Mouse (Mus musculus) bone marrow macrophage, adult 2 months (primary cell): ENCODE results near the gene Krt19. TPM values are rescaled to one million over a fixed set of nuclear protein-coding genes. Genes with fewer than 3 reads are reported as not detected.

Experiments used
- H3K27ac ChIP-seq: 2 replicates; pipeline ENCODE4 v1.5.1; 2012; ENCODE audit warnings: low read depth, low read length; ENCODE audit not compliant: insufficient read depth
- H3K4me1 ChIP-seq: 2 replicates; pipeline ENCODE4 v1.6.1; 2012; ENCODE audit warnings: low read length; ENCODE audit not compliant: control insufficient read depth, insufficient read depth
- H3K4me3 ChIP-seq: 2 replicates; pipeline ENCODE4 v1.5.1; 2012; ENCODE audit warnings: mild to moderate bottlenecking, low read length, moderate library complexity; ENCODE audit not compliant: insufficient read depth
- CTCF ChIP-seq: IDR thresholded peaks from 2 replicates; pipeline ENCODE4 v1.5.1; 2012; ENCODE audit warnings: low read depth, mild to moderate bottlenecking, low read length, moderate library complexity
- POLR2A ChIP-seq: IDR thresholded peaks from 2 replicates; pipeline ENCODE4 v1.6.1; 2012; ENCODE audit warnings: mild to moderate bottlenecking, low read depth, low read length, borderline replicate concordance
- polyA plus RNA-seq: library from polyadenylated mRNA; stranded (reverse); fragments of >200 nt; gene quantifications from 2 replicates; pipeline ENCODE4 v1.2.4, GENCODE M21; 2012; ENCODE audit not compliant: missing spikeins, insufficient read depth, insufficient read length

Krt19 gene
- not detected in 2 replicates for polyA plus RNA-seq

DNA sequence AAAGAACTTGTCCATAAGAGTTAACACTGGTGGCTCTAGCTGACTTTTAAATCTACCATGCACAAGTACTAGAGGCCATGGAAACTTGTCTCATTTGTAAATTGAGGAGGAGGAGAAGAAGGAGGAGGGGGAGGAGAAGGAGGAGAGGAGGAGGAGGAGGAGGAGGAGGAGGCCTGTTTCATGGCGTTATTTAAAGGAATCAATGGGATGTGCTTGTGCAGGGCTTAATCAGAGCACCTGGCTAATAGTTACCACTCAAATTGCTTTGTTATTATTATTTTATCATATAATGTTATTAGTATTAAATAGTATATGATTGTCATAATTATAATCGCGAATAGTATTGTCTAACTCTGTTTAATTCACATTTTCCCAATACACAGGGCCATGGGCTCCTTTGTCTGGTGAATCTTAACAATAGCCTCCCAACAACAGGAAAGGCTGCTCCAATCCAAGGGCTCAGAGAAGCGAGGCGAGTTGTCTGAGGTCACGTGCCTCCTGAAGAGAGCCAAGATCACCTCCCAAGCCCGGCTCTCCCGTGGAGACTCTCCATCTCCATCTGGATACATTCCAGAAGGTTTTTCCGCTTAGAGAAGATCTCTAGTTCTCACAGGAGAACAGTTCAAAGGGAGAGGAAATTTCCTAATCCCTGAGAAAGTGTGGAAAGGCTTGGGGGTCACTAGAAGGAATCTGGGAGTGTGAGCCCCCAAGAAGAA lies at the start of gene Krt19:
TSS of gene Krt19 (minus strand) at position 51 of the 716 bp plus-strand sequence.
- Histone ChIP-seq H3K27ac (no peak within 1 kb of the TSS), H3K4me3 (no peak within 1 kb of the TSS)
- TF ChIP-seq POLR2A = no peak
- no peak for TF ChIP-seq CTCF

DNA sequence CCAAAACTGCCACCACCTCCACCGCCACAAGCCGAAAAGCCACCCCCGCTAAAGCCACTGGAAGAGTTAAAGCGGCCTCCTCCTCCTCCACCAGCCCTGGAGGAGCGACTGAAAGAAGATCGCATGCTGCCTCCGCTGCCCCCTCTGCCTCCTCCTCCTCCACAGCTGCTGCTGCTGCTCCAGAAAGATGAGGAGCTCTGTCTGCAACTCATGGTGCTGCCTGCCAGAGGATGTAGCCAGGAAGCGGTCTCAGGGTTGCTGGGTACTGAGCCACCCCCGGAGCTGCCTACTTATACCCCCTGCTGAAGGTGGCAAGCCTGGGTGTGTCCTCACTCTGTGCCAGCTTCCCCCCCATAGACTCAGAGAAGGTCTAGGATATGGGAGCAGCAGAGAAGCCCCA lies 44.5 kb upstream of the Krt19 start, which contains the start of gene Krt9:
TSS of gene Krt9 (minus strand) at position 255 of the 400 bp plus-strand sequence.
- Histone ChIP-seq H3K4me1 (no peaks in the 10 kb centered on the region), H3K4me3 (no peak within 1 kb of the TSS), H3K27ac (no peak within 1 kb of the TSS)
- no peak for TF ChIP-seq POLR2A
- no peak for TF ChIP-seq CTCF

More for the DNA sequence above, at the start of gene Krt19:
- H3K4me1 ChIP-seq = no peaks in the 10 kb centered on the region

DNA sequence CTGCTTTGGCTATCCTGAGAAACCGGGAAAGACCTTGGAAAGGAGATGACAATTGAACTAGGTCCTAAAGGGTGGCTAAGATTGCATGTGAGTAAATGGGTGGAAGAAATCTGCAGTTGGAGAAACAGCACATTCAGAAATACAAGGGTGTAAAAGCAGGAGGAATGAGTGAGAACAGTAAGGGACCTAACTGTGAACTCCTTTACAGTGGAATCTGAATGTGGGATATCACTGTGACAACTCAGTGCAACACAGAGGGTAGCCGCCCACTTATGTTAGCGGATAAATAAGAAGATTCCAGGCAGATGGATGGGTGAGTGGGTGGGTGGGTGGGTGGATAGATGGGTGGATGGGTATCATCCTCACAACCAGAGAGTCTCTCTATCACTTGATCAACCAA lies 43.4 kb upstream of the Krt19 start:
- Histone ChIP-seq H3K27ac (no peak overlapping the region), H3K4me1 (no peaks in the 10 kb centered on the region), H3K4me3 (no peak overlapping the region)
- TF ChIP-seq POLR2A (no peak), CTCF (no peak)

DNA sequence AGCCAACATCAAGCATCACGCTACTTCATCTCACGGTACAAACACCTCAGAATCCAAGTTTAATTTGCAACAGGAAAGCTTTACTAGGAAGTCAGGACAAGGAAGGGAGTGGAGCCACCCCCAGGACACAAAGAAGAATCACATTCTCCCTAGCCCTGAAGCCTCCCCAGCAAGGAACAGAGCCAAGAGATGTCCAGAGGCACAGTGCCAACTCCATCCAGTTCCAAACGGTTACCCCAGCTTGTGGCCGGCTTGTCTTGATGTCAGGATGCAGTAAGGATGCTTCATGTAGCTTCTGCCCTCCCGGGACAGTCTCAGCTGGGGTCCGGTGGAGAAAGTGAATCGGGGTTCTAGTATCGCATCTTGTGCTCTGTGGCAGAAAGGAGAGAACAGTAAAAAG lies 38.3 kb upstream of the Krt19 start:
- no peaks in the 10 kb centered on the region for H3K4me1 ChIP-seq
- TF ChIP-seq CTCF (no peak), POLR2A (no peak)
- no peak overlapping the region for H3K27ac ChIP-seq
- H3K4me3 ChIP-seq = no peak overlapping the region

DNA sequence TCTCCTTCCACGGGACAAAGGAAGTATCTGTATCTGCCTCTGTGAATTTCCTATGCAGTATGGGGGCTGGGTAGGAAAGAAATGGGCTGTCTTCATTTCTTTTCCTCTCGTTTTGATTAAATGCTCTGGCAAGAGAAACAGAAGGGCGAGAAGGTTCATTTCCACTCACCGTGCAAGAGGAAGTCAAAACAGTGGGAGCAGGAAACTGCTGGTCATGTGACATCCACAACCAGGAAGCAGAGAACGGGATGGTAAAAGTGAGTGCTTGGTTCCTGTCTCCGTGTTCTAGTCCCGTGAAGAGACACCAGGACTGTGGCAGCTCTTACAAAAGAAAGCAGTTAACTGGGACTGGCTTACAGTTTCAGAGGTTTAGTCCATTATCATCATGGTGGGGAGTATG lies 33.3 kb upstream of the Krt19 start:
- TF ChIP-seq CTCF (no peak), POLR2A (no peak)
- Histone ChIP-seq H3K27ac (no peak overlapping the region), H3K4me1 (no peaks in the 10 kb centered on the region), H3K4me3 (no peak overlapping the region)

DNA sequence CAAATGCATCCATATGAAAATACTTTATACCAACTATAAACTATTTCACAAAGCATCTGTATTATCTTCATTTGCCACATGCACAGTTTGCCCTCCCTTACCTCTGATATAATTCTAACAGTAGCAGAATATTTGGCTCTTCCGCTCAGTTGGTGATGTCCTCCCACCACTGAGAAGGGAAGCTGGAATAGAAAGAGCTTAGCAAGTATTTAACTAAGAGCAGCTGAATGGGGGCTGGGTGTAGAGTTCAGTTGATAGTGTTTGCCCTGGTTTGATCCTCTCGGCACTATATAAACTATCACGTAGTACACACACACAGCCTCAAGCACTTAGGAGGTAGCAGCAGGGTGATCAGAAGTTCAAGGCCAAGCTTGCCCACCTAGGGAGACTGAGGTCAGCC lies 30.8 kb upstream of the Krt19 start:
- Histone ChIP-seq H3K4me1 (no peaks in the 10 kb centered on the region), H3K27ac (no peak overlapping the region), H3K4me3 (no peak overlapping the region)
- TF ChIP-seq POLR2A = no peak
- TF ChIP-seq CTCF = no peak

DNA sequence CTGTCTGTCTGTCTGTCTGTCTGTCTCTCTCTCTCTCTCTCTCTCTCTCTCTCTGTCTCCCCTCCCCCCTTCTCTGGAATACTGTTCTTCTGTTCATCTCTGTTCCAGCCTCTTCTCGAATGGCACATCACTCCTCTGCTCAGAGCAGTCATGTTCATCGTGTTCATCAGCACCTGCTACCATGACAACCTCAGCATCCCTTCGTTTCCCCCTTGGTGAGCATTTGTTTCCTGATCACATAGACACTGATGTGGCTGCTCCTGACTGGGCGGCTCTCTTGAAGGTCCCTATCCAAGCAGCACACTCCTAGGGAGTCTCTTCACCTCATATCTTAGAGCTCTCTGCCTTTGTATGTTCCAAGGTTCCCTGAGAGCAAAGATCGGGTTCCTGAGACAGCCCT lies 29.8 kb upstream of the Krt19 start:
- TF ChIP-seq CTCF (no peak), POLR2A (no peak)
- no peaks in the 10 kb centered on the region for H3K4me1 ChIP-seq
- no peak overlapping the region for H3K4me3 ChIP-seq
- no peak overlapping the region for H3K27ac ChIP-seq

DNA sequence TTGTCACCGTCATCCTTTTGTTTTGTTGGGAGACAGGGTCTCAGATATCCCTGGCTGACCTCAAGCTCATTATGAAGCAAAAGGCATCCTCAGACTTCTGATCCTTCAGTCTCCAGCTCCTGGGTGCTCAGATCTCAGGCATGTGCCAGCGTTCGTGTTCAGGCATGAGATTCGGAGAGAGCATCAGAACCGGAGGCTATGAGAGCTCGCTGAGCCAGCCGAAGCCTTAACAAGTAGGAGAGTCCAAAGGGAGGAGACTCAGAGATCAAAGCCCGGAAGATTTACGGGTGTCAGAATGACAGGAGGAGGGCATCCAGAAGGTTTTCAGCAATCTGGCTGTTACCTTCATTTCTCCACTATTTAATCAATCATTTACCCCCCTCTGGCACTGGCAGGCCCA lies 28.3 kb upstream of the Krt19 start:
- Histone ChIP-seq H3K4me3 (no peak overlapping the region), H3K4me1 (no peaks in the 10 kb centered on the region), H3K27ac (no peak overlapping the region)
- TF ChIP-seq POLR2A = no peak
- TF ChIP-seq CTCF = no peak

DNA sequence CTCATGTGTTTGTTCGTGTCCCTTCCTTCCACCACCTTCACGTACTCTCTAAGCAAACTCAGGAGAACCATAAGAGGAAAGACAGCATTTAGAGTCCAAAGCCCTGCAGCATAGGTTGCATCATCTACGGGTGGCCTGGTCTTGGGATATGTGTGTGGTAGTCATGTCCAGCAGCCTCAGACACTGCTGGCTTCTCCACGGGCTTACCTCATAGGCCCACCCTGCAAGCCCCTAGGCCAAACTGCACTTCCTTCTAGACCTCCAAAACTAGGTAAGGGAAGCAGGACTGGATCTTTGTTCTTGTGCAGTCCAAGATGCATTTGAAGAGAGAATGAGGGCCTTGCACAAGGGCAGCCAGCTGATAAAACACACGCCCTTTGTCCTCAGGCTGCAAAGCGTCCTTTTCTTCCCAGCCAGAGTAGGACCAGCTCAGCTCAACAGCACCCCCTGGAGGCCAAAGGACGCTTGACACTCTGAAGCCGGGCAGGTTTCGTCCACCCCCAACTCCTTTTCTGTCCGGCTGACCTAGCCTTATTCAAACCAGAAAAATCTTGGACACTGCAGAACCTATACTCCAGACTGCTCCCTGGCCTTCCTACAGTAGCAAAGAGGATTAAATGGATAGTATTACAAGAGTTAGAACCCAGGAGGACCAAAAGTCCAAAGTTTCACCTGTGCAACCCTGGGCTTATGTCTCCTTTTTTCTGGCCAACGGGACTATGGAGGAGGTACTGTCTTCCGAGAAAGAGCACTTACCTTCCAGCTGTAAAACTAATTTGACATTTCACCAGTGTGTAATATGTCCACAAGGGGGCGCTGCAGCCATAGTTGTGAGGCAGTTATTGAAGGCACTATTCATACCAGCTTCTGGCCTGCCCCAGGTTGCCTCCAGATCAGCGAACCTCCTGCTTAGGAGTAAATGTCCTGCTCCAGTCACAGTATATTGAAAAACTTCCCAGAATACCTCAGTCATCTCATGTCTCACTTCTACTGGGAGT lies 20.6 kb upstream of the Krt19 start:
- H3K4me1 ChIP-seq = no peaks in the 10 kb centered on the region
- no peak overlapping the region for H3K4me3 ChIP-seq
- TF ChIP-seq CTCF = peak; percentile 61
- TF ChIP-seq POLR2A = no peak
- no peak overlapping the region for H3K27ac ChIP-seq
